Mouse (Mus musculus) monocyte, adult 2 months (primary cell): ENCODE measurements around the gene Shank1.

Experiments used
- DNase-seq, 2 experiments: peaks; one replicate each; pipeline ENCODE4 v3.0.0; 2022; ENCODE audit warnings: low spot score in 2 of 2, low read depth in 1 of 2

Shank1 gene

DNA sequence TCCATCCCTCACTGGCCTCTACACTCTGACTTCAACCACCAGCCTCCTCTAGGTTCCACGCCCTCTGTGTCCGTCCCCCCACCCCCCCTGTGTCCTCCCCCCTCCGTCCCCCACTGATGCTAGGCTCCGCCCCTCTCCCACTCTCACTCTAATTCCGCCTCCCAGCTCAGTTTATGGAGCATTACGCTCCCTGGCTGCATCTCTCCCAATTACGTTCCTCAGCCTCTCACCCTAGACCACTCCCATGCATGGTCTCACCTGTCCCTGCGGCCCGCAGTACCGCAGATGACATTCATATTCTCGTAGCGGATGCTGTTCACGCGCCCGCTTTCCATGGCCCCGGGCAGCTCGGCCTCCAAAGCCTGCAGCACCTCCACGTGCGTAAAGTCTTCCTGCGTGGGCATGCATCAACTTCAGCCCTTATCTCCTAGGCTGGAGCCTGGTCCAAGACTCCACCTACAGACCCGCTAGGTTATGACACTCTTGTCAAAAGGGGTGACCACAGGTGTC is 50.8 kb downstream of the Shank1 start:
- DNase-seq, result no peak

- no peak for DNase-seq
Measured at GRCm38 (mm10) chr7:44372678-44373077, 62.6 kb downstream of the Shank1 start.

DNA sequence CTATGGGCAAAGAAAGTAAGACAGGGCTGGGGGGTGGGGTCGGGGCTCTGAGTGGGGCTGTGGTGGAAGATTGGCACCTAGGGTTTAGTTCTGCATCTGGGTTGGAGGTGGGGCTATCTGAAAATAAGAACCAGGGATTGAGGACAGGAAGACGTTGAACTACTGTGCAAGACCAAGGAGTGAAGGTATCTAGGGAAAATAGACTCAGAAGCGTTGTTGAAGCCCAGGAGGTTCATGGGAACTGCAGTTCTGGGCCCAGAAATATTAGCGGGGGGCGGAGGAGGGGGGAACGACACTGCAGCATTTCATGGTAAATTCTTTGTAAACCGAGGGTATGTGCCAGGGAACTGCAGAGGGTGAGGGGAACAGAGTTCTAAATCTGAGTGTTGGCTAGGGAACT is 63.4 kb downstream of the Shank1 start:
- no peak for DNase-seq

- peak; percentile 62 to 70 for DNase-seq
Measured at GRCm38 (mm10) chr7:44373889-44374652, 64.0 kb downstream of the Shank1 start.

DNA sequence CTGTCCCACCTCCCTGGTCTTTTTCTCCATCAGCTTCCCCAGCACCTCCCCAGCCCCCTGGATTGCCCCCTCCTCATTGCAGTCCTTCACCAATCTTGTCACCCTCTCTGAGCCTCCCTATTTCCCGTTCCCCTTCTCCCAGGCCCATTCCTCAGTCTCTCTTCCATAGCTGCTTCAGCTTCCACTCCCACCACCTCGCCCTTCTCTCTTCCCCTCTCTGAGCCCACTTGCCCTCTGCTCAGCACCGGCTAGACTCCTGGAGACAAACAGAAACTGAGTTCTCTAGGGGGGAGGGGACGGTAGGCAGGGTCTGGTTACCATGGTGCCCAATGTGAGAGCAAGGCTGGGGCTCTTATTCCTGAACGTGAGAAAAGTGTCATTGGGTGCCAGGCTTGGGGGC is 64.7 kb downstream of the Shank1 start:
- no peak for DNase-seq

DNA sequence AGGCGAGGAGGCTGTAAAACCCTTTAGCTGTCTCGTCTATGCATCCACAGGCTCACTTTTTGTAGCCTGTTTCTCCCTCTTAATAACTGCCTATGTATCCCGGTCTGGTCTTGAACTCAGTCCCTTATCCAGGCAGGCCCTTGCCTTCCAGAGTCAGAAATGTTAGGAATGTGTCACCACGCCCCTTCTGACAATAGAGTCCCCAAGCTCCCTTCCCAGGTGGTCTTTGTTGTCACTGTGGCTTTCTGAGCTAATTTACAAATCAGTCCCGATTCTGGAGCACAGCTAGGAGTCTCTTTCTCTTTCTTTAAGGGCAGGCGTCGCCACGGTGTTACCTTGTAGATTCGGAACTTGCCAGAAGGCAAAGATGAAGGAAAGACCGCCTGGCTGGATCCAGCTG is 65.2 kb downstream of the Shank1 start:
- no peak for DNase-seq

- DNase-seq, result no peak
Measured at GRCm38 (mm10) chr7:44375793-44376192, 65.7 kb downstream of the Shank1 start.

DNA sequence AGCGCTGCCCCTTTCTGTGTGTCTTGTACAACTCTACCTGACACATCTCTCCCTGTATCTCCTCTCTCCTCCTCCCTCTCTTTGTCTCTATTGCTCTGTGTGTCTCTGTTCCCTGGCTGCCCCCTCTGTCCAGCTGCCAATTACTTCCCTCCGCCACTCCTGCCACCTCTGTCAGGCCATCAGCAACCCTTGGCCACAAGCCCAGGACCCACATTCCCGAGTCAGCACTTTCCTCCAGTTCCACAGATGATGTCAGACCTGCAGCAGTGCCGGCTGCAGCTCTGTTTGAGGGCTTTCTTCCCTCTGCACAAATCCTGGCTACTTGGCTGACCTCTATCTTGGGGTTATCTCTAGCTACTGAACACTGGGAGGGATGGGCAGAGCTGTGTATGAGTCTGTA is 68.2 kb downstream of the Shank1 start:
- no peak for DNase-seq

- no peak for DNase-seq
Measured at GRCm38 (mm10) chr7:44382541-44382940, 72.5 kb downstream of the Shank1 start.

- DNase-seq, result no peak
Measured at GRCm38 (mm10) chr7:44383980-44384715, 74.1 kb downstream of the Shank1 start, which contains the start of gene Syt3. TSS of gene Syt3 (plus strand) at chr7:44384102.

DNA sequence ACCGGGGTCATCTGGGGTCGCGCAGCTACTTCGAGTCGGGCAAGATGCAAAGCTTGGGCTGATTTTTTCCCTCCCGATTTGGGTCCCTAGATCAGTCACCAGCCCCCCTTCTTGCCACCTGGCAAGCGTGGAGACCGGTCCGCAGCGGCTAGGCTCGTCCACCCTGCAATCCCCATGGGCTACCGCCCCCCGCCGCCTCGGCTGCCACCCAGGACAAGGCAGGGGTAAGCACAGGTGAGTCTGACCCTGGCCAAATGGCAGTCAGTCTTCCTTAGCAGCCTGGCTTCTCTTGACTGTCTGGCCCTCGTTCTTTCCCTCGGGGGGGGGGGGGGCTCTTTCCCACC is 74.6 kb downstream of the Shank1 start:
- no peak for DNase-seq

DNA sequence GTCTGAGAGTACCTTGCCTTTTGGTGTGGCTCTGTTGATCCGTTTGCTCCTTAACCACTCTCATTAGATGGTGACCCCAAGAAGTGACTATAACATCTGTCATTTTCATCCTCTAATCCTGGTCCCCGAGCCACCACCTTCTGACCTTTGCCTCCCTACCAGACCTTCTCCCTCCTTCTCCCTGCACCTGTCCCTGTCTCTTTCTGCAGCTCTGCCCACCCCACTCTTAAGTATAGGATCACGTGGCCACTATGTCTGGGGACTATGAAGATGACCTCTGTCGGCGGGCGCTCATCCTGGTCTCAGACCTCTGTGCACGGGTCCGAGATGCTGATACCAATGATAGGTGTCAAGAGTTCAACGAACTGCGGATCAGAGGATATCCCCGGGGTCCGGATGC is 75.7 kb downstream of the Shank1 start, which contains the start of gene 1700008O03Rik:
Gene 1700008O03Rik (minus strand): TSS at position 101 of the 400 bp plus-strand sequence.
- DNase-seq, result no peak

GRCm38 (mm10) chr7:44391831-44392230 is 81.8 kb downstream of the Shank1 start:
- no peak for DNase-seq

- no peak for DNase-seq
Measured at GRCm38 (mm10) chr7:44392341-44392740, 82.3 kb downstream of the Shank1 start.

DNA sequence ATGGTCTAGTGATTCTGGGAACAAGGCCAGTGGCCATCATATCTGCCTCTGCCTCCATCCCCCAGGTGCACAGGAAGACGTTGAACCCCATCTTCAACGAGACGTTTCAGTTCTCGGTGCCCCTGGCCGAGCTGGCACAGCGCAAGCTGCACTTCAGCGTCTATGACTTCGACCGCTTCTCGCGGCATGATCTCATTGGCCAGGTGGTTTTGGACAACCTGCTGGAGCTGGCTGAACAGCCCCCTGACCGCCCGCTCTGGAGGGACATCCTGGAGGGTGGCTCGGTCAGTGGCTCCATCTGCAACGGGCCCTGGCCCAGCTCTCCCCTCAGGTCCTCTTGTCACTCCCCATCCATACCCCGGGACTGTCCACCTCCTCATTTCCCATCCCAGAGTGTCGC is 83.2 kb downstream of the Shank1 start:
- no peak for DNase-seq

GRCm38 (mm10) chr7:44398570-44398969 is 88.5 kb downstream of the Shank1 start:
- peak in 1 of 2 experiments; percentile 45 for DNase-seq

DNA sequence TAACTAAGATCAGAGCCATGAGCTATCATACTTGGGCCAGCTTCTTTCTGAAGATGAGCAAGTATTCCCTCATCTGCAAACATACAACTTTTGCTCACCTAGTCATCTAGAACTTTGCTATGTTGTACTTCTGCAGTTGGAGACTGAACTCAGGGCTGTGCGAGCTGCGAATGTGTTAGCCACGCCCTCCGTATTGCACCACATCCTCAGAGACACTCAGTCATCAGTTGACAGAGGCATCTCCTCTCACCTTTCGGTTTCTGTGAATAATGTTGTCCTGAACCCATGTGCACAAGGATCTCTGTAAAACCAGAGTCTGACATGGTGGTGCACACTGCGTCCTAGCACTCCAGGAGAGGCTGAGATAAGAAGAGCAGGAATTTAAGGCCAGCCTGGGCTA is 91.6 kb downstream of the Shank1 start:
- peak in 1 of 2 experiments; percentile 17 for DNase-seq

GRCm38 (mm10) chr7:44405346-44406014 is 95.4 kb downstream of the Shank1 start:
- peak; percentile 68 to 71 for DNase-seq

DNA sequence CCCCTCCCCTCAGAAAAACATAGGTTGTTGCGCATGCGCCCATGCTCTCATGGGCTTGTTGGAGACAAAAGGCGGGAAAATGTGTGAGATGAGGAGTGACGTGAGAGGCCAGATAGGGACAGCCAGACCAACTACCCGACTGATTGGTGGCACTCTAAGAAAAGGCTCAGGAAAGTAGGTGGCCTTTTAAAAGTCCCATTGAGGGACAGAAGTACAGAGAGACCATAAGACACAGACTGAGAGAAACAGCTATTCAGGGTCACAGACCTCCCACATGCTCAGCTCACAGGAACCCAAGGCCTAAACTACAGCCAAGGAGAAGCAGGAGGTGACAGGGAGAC is 95.9 kb downstream of the Shank1 start:
- no peak for DNase-seq
